Mouse (Mus musculus): Measurements from ENCODE around the gene Fam69a. TPM values are rescaled to one million over a fixed set of nuclear protein-coding genes. Genes with fewer than 3 reads are reported as not detected.

Gene Fam69a
- polyA plus RNA-seq, 1 experiment from 2014 or later, result 27.4 TPM

- no peak for ATAC-seq (ENCODE audit: insufficient number of reproducible peaks, low FRiP score, low TSS enrichment, low read depth)
- WGBS, result 19% methylated on average over 1 of the region's 1 CpGs
- no peak overlapping the region for H3K9ac ChIP-seq
- no peaks in the 10 kb centered on the region for H3K4me1 ChIP-seq
- H3K36me3 ChIP-seq, result no peaks in the 10 kb centered on the region
- H3K4me3 ChIP-seq (replicated peaks), result no peak overlapping the region
- no peaks in the 10 kb centered on the region for H3K27me3 ChIP-seq
- no peak overlapping the region for H3K27ac ChIP-seq (replicated peaks)
- H3K4me2 ChIP-seq (replicated peaks), result no peak overlapping the region
- H3K9me3 ChIP-seq (replicated peaks), result no peaks in the 10 kb centered on the region
Observed at GRCm38 (mm10) chr5:108014173-108014572, 27.3 kb upstream of the Fam69a start.

- no peaks in the 10 kb centered on the region for H3K36me3 ChIP-seq
- no peaks in the 10 kb centered on the region for H3K27me3 ChIP-seq
- 23% methylated on average over 2 of the region's 2 CpGs for WGBS
- H3K4me1 ChIP-seq, result no peaks in the 10 kb centered on the region
- no peaks in the 10 kb centered on the region for H3K9me3 ChIP-seq (replicated peaks)
- no peak overlapping the region for H3K9ac ChIP-seq
- no peak overlapping the region for H3K4me3 ChIP-seq (replicated peaks)
- peak; percentile 39; the same call in 1 of the 2 replicates for ATAC-seq (ENCODE audit: insufficient number of reproducible peaks, low FRiP score, low TSS enrichment, low read depth)
- no peak overlapping the region for H3K4me2 ChIP-seq (replicated peaks)
- peak overlapping the region; percentile 65 for H3K27ac ChIP-seq (replicated peaks)
Observed at GRCm38 (mm10) chr5:108009721-108010120, 22.8 kb upstream of the Fam69a start.

GRCm38 (mm10) chr5:108005134-108005533 is 18.2 kb upstream of the Fam69a start:
- no peak overlapping the region for H3K27ac ChIP-seq (replicated peaks)
- no peak for ATAC-seq (ENCODE audit: insufficient number of reproducible peaks, low FRiP score, low TSS enrichment, low read depth)
- no peaks in the 10 kb centered on the region for H3K36me3 ChIP-seq
- WGBS, result 57% methylated on average over 2 of the region's 2 CpGs
- no peaks in the 10 kb centered on the region for H3K27me3 ChIP-seq
- no peak overlapping the region for H3K9ac ChIP-seq
- no peaks in the 10 kb centered on the region for H3K4me1 ChIP-seq
- H3K4me3 ChIP-seq (replicated peaks), result no peak overlapping the region
- no peak overlapping the region for H3K4me2 ChIP-seq (replicated peaks)
- no peaks in the 10 kb centered on the region for H3K9me3 ChIP-seq (replicated peaks)

- Histone ChIP-seq H3K36me3 (no peaks in the 10 kb centered on the region), H3K4me1 (0 out of 2 replicates have a peak, but pooled peaks cover 4% of the 10 kb centered on the region), H3K4me2 (replicated peaks) (no peak overlapping the region), H3K9me3 (replicated peaks) (no peaks in the 10 kb centered on the region), H3K27me3 (no peaks in the 10 kb centered on the region), H3K27ac (replicated peaks) (no peak overlapping the region), H3K9ac (no peak overlapping the region), H3K4me3 (replicated peaks) (no peak overlapping the region)
- 69% methylated on average over 5 of the region's 5 CpGs for WGBS
- ATAC-seq (ENCODE audit: insufficient number of reproducible peaks, low FRiP score, low TSS enrichment, low read depth), result no peak
Observed at GRCm38 (mm10) chr5:108002734-108003133, 15.8 kb upstream of the Fam69a start.

GRCm38 (mm10) chr5:108000776-108001548 is 14.1 kb upstream of the Fam69a start:
- WGBS, result 16% methylated on average over 20 of the region's 20 CpGs

GRCm38 (mm10) chr5:107997717-107998116 is 10.8 kb upstream of the Fam69a start:
- Histone ChIP-seq H3K4me3 (replicated peaks) (no peak overlapping the region), H3K9me3 (replicated peaks) (no peaks in the 10 kb centered on the region), H3K36me3 (no peaks in the 10 kb centered on the region), H3K4me1 (0 out of 2 replicates have a peak, but pooled peaks cover 5% of the 10 kb centered on the region), H3K27ac (replicated peaks) (no peak overlapping the region; the same call in 1 of the 2 replicates), H3K4me2 (replicated peaks) (no peak overlapping the region), H3K27me3 (no peaks in the 10 kb centered on the region), H3K9ac (no peak overlapping the region)
- ATAC-seq (ENCODE audit: insufficient number of reproducible peaks, low FRiP score, low TSS enrichment, low read depth), result no peak
- WGBS, result 46% methylated on average over 7 of the region's 7 CpGs

More at GRCm38 (mm10) chr5:108000776-108001548, 14.1 kb upstream of the Fam69a start:
- no peak for ATAC-seq (ENCODE audit: insufficient number of reproducible peaks, low FRiP score, low TSS enrichment, low read depth)
- H3K36me3 ChIP-seq, result no peaks in the 10 kb centered on the region
- peak overlapping the region; percentile 42 for H3K4me2 ChIP-seq (replicated peaks)
- H3K27ac ChIP-seq (replicated peaks), result peak overlapping the region; percentile 65; the same call in 1 of the 2 replicates
- H3K4me1 ChIP-seq, result 0 out of 2 replicates have a peak, but pooled peaks cover 5% of the 10 kb centered on the region
- 0 out of 2 replicates have a peak overlapping the region, but pooled peaks have one; percentile 31 for H3K9ac ChIP-seq
- H3K27me3 ChIP-seq, result no peaks in the 10 kb centered on the region
- H3K4me3 ChIP-seq (replicated peaks), result peak overlapping the region; percentile 51
- no peaks in the 10 kb centered on the region for H3K9me3 ChIP-seq (replicated peaks)

GRCm38 (mm10) chr5:107995936-107996335 is 9.1 kb upstream of the Fam69a start:
- H3K27me3 ChIP-seq, result no peaks in the 10 kb centered on the region
- no peak overlapping the region for H3K4me3 ChIP-seq (replicated peaks)
- H3K9me3 ChIP-seq (replicated peaks), result no peaks in the 10 kb centered on the region
- ATAC-seq (ENCODE audit: insufficient number of reproducible peaks, low FRiP score, low TSS enrichment, low read depth), result no peak
- H3K36me3 ChIP-seq, result no peaks in the 10 kb centered on the region
- WGBS, result 88% methylated on average over 2 of the region's 2 CpGs
- no peak overlapping the region for H3K4me2 ChIP-seq (replicated peaks)
- H3K27ac ChIP-seq (replicated peaks), result no peak overlapping the region
- no peak overlapping the region for H3K9ac ChIP-seq
- 0 out of 2 replicates have a peak, but pooled peaks cover 5% of the 10 kb centered on the region for H3K4me1 ChIP-seq

GRCm38 (mm10) chr5:107987835-107988251 is 958 bp upstream of the Fam69a start:
- WGBS, result 7% methylated on average over 5 of the region's 5 CpGs
- no peak for ATAC-seq (ENCODE audit: insufficient number of reproducible peaks, low FRiP score, low TSS enrichment, low read depth)
- H3K4me2 ChIP-seq (replicated peaks), result peak overlapping the region; percentile 78
- no peaks in the 10 kb centered on the region for H3K9me3 ChIP-seq (replicated peaks)
- H3K4me1 ChIP-seq, result peaks cover 5% of the 10 kb centered on the region
- H3K36me3 ChIP-seq, result no peaks in the 10 kb centered on the region
- H3K27ac ChIP-seq (replicated peaks), result peak overlapping the region; percentile 90
- H3K27me3 ChIP-seq, result no peaks in the 10 kb centered on the region
- peak overlapping the region; percentile 69; the same call in 1 of the 2 replicates for H3K9ac ChIP-seq
- H3K4me3 ChIP-seq (replicated peaks), result peak overlapping the region; percentile 86

- H3K27me3 ChIP-seq, result no peaks in the 10 kb centered on the region
- ATAC-seq (ENCODE audit: insufficient number of reproducible peaks, low FRiP score, low TSS enrichment, low read depth), result peak; percentile 83
- under 1% methylated on average over 47 of the region's 54 CpGs for WGBS
- peak overlapping the region; percentile 69 for H3K9ac ChIP-seq
- H3K4me2 ChIP-seq (replicated peaks), result peak overlapping the region; percentile 78
- H3K27ac ChIP-seq (replicated peaks), result peak overlapping the region; percentile 94
- no peaks in the 10 kb centered on the region for H3K9me3 ChIP-seq (replicated peaks)
- peak overlapping the region; percentile 86 for H3K4me3 ChIP-seq (replicated peaks)
- H3K4me1 ChIP-seq, result peaks cover 5% of the 10 kb centered on the region
- no peaks in the 10 kb centered on the region for H3K36me3 ChIP-seq
Observed at GRCm38 (mm10) chr5:107986255-107986966, 474 bp downstream of the Fam69a start.

- 84% methylated on average over 5 of the region's 5 CpGs for WGBS
Observed at GRCm38 (mm10) chr5:107983946-107984345, 2.9 kb downstream of the Fam69a start.

GRCm38 (mm10) chr5:107982016-107982415 is 4.9 kb downstream of the Fam69a start:
- Histone ChIP-seq H3K9me3 (replicated peaks) (no peaks in the 10 kb centered on the region), H3K4me2 (replicated peaks) (no peak overlapping the region), H3K36me3 (no peaks in the 10 kb centered on the region), H3K4me3 (replicated peaks) (no peak overlapping the region), H3K4me1 (no peaks in the 10 kb centered on the region), H3K27ac (replicated peaks) (no peak overlapping the region), H3K9ac (no peak overlapping the region), H3K27me3 (no peaks in the 10 kb centered on the region)
- ATAC-seq (ENCODE audit: insufficient number of reproducible peaks, low FRiP score, low TSS enrichment, low read depth), result no peak
- 71% methylated on average over 3 of the region's 3 CpGs for WGBS

More at GRCm38 (mm10) chr5:107983946-107984345, 2.9 kb downstream of the Fam69a start:
- no peak for ATAC-seq (ENCODE audit: insufficient number of reproducible peaks, low FRiP score, low TSS enrichment, low read depth)
- peaks cover 5% of the 10 kb centered on the region for H3K4me1 ChIP-seq
- no peak overlapping the region for H3K4me2 ChIP-seq (replicated peaks)
- no peak overlapping the region for H3K4me3 ChIP-seq (replicated peaks)
- H3K9me3 ChIP-seq (replicated peaks), result no peaks in the 10 kb centered on the region
- no peak overlapping the region for H3K9ac ChIP-seq
- H3K36me3 ChIP-seq, result no peaks in the 10 kb centered on the region
- H3K27ac ChIP-seq (replicated peaks), result no peak overlapping the region
- H3K27me3 ChIP-seq, result no peaks in the 10 kb centered on the region

Data from embryonic facial prominence, embryonic 15.5 days (tissue).